Comparison of ENCODE assay signal across 9 mouse cellular contexts in the genomic region with DNA sequence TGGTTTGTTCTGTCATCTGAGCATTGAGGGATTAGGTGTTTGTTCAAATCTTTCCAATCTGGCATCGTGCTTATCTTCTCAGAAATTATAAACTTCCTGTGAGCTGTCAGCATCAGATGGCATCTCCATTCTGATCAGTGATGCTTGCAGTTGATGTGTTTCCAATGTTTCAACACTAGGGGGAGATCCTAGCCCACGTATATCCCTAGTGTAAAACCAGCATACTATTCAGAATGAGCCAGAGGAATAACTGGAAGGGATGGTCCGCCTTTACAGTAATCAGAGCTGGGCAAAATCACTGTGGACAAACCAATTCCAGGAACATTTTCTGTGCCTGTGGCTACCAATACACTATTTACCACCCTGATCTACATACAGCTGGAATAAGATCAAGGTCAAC. TPM values are rescaled to one million over a fixed set of nuclear protein-coding genes. Genes with fewer than 3 reads are reported as not detected.
A peak's percentile ranks its signal among the peaks of the same experiment; 100 is the strongest.
DNase-seq lines count a peak whose midpoint lies in the region; ATAC-seq lines count a peak whose summit lies in the region.
"Had no signal": no experiment of that assay in that cellular context is flagged by ENCODE, and none has a peak within 500 bp of the region (broad histone marks: within the 10 kb centered on the region; RNA-seq: fewer than 3 reads in every experiment).

No protein-coding gene starts in this region.

- no peak overlapping the region for H3K4me2 ChIP-seq in embryonic facial prominence, embryonic 13.5 days
- no peak overlapping the region for H3K4me2 ChIP-seq in hindbrain, embryonic 13.5 days
- no peak overlapping the region for H3K4me2 ChIP-seq in stomach, embryonic 16.5 days (ENCODE audit: low read depth, low read length)
- H3K4me2 ChIP-seq: embryonic facial prominence, embryonic 15.5 days had no signal

- no peak overlapping the region for H3K4me3 ChIP-seq in embryonic facial prominence, embryonic 13.5 days
- no peak overlapping the region for H3K4me3 ChIP-seq in hindbrain, embryonic 13.5 days
- H3K4me3 ChIP-seq in stomach, embryonic 16.5 days (replicated peaks; ENCODE audit: low read length), result no peak overlapping the region
- H3K4me3 ChIP-seq: embryonic facial prominence, embryonic 15.5 days had no signal

- H3K9ac ChIP-seq in embryonic facial prominence, embryonic 13.5 days, result no peak overlapping the region
- H3K9ac ChIP-seq in hindbrain, embryonic 13.5 days, result no peak overlapping the region
- H3K9ac ChIP-seq in stomach, embryonic 16.5 days (ENCODE audit: low read length), result no peak overlapping the region
- H3K9ac ChIP-seq: embryonic facial prominence, embryonic 15.5 days had no signal

- H3K27me3 ChIP-seq in embryonic facial prominence, embryonic 13.5 days, result no peaks in the 10 kb centered on the region
- no peaks in the 10 kb centered on the region for H3K27me3 ChIP-seq in hindbrain, embryonic 13.5 days
- H3K27me3 ChIP-seq in stomach, embryonic 16.5 days (ENCODE audit: control insufficient read depth, insufficient read depth, low read length), result no peaks in the 10 kb centered on the region
- H3K27me3 ChIP-seq: embryonic facial prominence, embryonic 15.5 days had no signal

- H3K27ac ChIP-seq in embryonic facial prominence, embryonic 13.5 days, result no peak overlapping the region
- H3K27ac ChIP-seq in hindbrain, embryonic 13.5 days, result no peak overlapping the region
- H3K27ac ChIP-seq in stomach, embryonic 16.5 days (ENCODE audit: low read length), result no peak overlapping the region
- H3K27ac ChIP-seq: embryonic facial prominence, embryonic 15.5 days had no signal

- peak; percentile 53 for DNase-seq in right cerebral cortex, adult 18-20 months
- DNase-seq in right cerebral cortex, postnatal 4 days, result no peak
- peak; percentile 15 for DNase-seq in adrenal gland, adult 8-10 months
- peak; percentile 29 to 81 for DNase-seq in layer of hippocampus, postnatal 14 days (ENCODE audit: low spot score in 2 of 2)

- H3K36me3 ChIP-seq in embryonic facial prominence, embryonic 13.5 days, result no peaks in the 10 kb centered on the region
- no peaks in the 10 kb centered on the region for H3K36me3 ChIP-seq in hindbrain, embryonic 13.5 days
- H3K36me3 ChIP-seq in stomach, embryonic 16.5 days (ENCODE audit: control insufficient read depth, insufficient read depth, low read length), result no peaks in the 10 kb centered on the region
- H3K36me3 ChIP-seq: embryonic facial prominence, embryonic 15.5 days had no signal

- no peaks in the 10 kb centered on the region for H3K4me1 ChIP-seq in embryonic facial prominence, embryonic 13.5 days
- peaks cover 6% of the 10 kb centered on the region; the same call in 1 of the 2 replicates for H3K4me1 ChIP-seq in hindbrain, embryonic 13.5 days (replicated peaks)
- 0 out of 2 replicates have a peak, but pooled peaks cover 3% of the 10 kb centered on the region for H3K4me1 ChIP-seq in stomach, embryonic 16.5 days (ENCODE audit: control insufficient read depth, insufficient read depth, low read length)
- H3K4me1 ChIP-seq: embryonic facial prominence, embryonic 15.5 days had no signal

- H3K9me3 ChIP-seq in embryonic facial prominence, embryonic 13.5 days, result no peaks in the 10 kb centered on the region
- no peaks in the 10 kb centered on the region for H3K9me3 ChIP-seq in hindbrain, embryonic 13.5 days
- H3K9me3 ChIP-seq in stomach, embryonic 16.5 days (replicated peaks; ENCODE audit: control insufficient read depth, low read length), result no peaks in the 10 kb centered on the region
- H3K9me3 ChIP-seq: embryonic facial prominence, embryonic 15.5 days had no signal

- 12% methylated on average over 3 of the region's 3 CpGs for WGBS in embryonic facial prominence, embryonic 13.5 days
- WGBS in hindbrain, embryonic 13.5 days, result 15% methylated on average over 3 of the region's 3 CpGs
- 11% methylated on average over 3 of the region's 3 CpGs for WGBS in stomach, embryonic 16.5 days

- 0 out of 2 replicates have a peak, but pooled peaks have one; percentile 59 for ATAC-seq in embryonic facial prominence, embryonic 13.5 days (ENCODE audit: insufficient number of reproducible peaks, insufficient read depth, low FRiP score, low TSS enrichment, low read depth)
- ATAC-seq in hindbrain, embryonic 13.5 days (ENCODE audit: low FRiP score), result peak; percentile 92
- ATAC-seq in megakaryocyte progenitor cell, adult 5-6 weeks (replicated peaks; ENCODE audit: poor library complexity), result peak; percentile 98
- ATAC-seq in stomach, embryonic 16.5 days (ENCODE audit: insufficient read depth, low FRiP score), result peak; percentile 76

RNA-seq across cellular contexts. Expression of a gene that starts 11.0 kb away (rescaled TPM):
- 10 to 100 TPM; 31.8 to 37.0 (median 33.8) TPM for total RNA-seq in adrenal gland, adult 8-10 months (2022)
- polyA plus RNA-seq in embryonic facial prominence, embryonic 13.5 days (2015; fragmentation: Nextera tagmentation; extraction: Ambion mirVana), result 30.5 and 33.7 TPM in 2 replicates
- polyA plus RNA-seq in hindbrain, embryonic 13.5 days (2015; fragmentation: Nextera tagmentation; extraction: Ambion mirVana), result 28.1 and 33.0 TPM in 2 replicates
- 10 to 100 TPM; 44.4 TPM for total RNA-seq in layer of hippocampus, postnatal 14 days (2021)
- 32.0 and 32.6 TPM in 2 replicates for total RNA-seq in megakaryocyte progenitor cell, adult 5-6 weeks (2015)
- 32.5 and 33.5 TPM in 2 replicates for total RNA-seq in megakaryocyte progenitor cell, adult 5-6 weeks (2017)
- polyA plus RNA-seq in stomach, embryonic 16.5 days (2015; fragmentation: Nextera tagmentation; extraction: Ambion mirVana), result 22.6 and 24.0 TPM in 2 replicates

RNA-seq across cellular contexts. Expression of a gene that starts 23.2 kb away (rescaled TPM):
- 100 to 1,000 TPM in 1 of 4 experiments, 10 to 100 TPM in 3; 72.5 to 109 (median 90.2) TPM for total RNA-seq in adrenal gland, adult 8-10 months (2022)
- 171 and 199 TPM in 2 replicates for polyA plus RNA-seq in embryonic facial prominence, embryonic 13.5 days (2015; fragmentation: Nextera tagmentation; extraction: Ambion mirVana)
- 39.5 and 41.3 TPM in 2 replicates for polyA plus RNA-seq in hindbrain, embryonic 13.5 days (2015; fragmentation: Nextera tagmentation; extraction: Ambion mirVana)
- 10 to 100 TPM; 34.7 to 38.7 TPM for total RNA-seq in layer of hippocampus, postnatal 14 days (2021)
- 4.3 and 5.1 TPM in 2 replicates for total RNA-seq in megakaryocyte progenitor cell, adult 5-6 weeks (2015)
- 11.6 and 12.1 TPM in 2 replicates for total RNA-seq in megakaryocyte progenitor cell, adult 5-6 weeks (2017)
- polyA plus RNA-seq in stomach, embryonic 16.5 days (2015; fragmentation: Nextera tagmentation; extraction: Ambion mirVana), result 150 TPM in 2 replicates
